Mouse (Mus musculus): ENCODE measurements around the gene 4921507P07Rik. TPM values are rescaled to one million over a fixed set of nuclear protein-coding genes. Genes with fewer than 3 reads are reported as not detected.
A peak's percentile ranks its signal among the peaks of the same experiment; 100 is the strongest.
"Not testable (repeated sequence)": the region's sequence is repeated elsewhere in the genome, so short reads cannot be mapped to it uniquely, and the experiment has no call there.

4921507P07Rik gene
- polyA plus RNA-seq, 1 experiment from 2014 or later: 0.51 TPM

GRCm38 (mm10) chr6:50558877-50559276, 37.6 kb downstream of the 4921507P07Rik start:
- H3K27me3 ChIP-seq: no peaks in the 10 kb centered on the region
- ATAC-seq (no peak), DNase-seq (ENCODE audit: low read depth, low spot score) (no peak)
- in situ Hi-C loops (cut with MboI; ENCODE audit: low pct_unique_long_range_greater_than_20kb): no loop called here
- CTCF ChIA-PET: interaction anchor here (1.1 kb wide), 1 partner anchor 14 kb away, joined by 3 read pairs; no protein-coding TSS in a partner anchor
- POLR2A ChIA-PET: no interaction called here
- TF ChIP-seq CTCF (IDR thresholded peaks at IDR 0.05): no peak

DNA sequence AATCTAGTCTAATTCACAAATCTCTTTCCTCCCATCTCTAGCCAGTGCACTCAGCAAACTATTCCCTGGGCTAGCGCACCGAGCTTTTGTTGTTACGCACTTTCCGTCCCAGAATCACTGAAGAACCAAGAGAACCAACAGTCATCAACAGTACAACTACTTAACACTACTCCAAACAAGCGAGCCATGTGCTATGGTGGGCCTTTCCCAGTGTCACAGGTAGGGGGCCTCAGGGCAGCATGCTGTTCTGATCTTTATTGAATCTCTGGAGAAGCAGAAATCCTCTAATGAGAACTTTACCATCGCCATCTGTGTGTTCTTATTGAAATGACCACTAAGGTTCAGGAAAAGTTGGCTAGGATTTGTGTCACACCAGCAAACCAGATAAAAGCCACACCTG, 38.9 kb downstream of the 4921507P07Rik start:
- POLR2A ChIA-PET: interaction anchor here (0.6 kb wide), 1 partner anchor 107 kb away, joined by 3 read pairs; no protein-coding TSS in a partner anchor
- ATAC-seq (no peak), DNase-seq (ENCODE audit: low read depth, low spot score) (no peak)
- in situ Hi-C loops (cut with MboI; ENCODE audit: low pct_unique_long_range_greater_than_20kb): no loop called here
- TF ChIP-seq CTCF (IDR thresholded peaks at IDR 0.05): peak; percentile 49
- no peaks in the 10 kb centered on the region for H3K27me3 ChIP-seq
- CTCF ChIA-PET: interaction anchor here (1.8 kb wide), 1 partner anchor 11 kb away, joined by 4 read pairs; no protein-coding TSS in a partner anchor

DNA sequence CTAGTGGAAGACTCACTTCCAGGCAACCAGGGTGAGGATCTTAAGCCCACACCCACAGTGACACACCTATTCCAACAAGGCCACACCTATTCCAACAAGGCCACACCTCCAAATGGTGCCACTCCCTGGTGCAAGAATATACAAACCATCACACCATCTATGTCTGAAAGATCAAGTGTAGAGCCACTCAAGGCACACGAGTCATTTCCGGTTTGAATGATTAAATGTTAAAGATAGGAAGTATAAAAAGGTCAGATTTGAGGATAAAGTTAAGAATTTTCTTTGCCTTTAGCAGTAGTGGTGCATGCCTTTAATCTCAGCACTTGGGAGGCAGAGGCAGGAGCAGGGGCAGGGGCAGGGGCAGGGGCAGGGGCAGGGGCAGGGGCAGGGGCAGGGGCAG, 42.2 kb downstream of the 4921507P07Rik start:
- CTCF ChIA-PET; DNase-seq (ENCODE audit: low read depth, low spot score); ATAC-seq; POLR2A ChIA-PET; in situ Hi-C loops (cut with MboI; ENCODE audit: low pct_unique_long_range_greater_than_20kb); H3K27me3 ChIP-seq: not testable (repeated sequence)

DNA sequence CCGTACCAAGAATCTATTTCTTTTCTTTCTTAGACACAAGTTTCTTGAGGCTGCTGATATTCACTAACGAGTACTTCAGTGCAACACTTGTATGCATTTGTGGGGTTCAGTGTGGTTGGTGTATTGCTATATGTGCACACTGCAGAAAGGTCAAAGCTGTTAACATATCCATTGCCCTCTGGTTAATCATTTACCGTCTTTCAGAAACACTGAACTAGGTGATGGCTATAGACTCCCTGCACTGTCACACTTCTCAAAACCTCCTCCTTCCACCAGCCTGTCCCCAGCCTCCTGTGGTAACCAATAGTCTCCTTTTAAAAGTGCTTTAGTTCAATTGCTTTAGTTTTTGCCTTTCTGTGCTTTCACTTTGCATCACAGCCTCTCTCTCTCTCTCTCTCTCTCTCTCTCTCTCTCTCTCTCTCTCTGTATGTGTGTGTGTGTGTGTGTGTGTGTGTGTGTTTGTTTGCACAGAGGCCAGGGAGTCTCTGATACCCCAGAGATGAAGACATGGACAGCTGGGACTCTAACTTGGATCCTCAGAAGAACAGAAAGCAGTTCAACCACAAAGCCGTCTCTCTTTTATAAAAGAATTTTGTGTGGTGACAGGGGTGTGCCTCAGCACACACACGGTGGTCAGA, 43.4 kb downstream of the 4921507P07Rik start:
- ATAC-seq (no peak), DNase-seq (ENCODE audit: low read depth, low spot score) (no peak)
- CTCF ChIA-PET: interaction anchor here (1.4 to 1.6 kb wide), 2 partner anchors 11 to 35 kb away, joined by 3 read pairs; no protein-coding TSS in a partner anchor
- TF ChIP-seq CTCF (IDR thresholded peaks at IDR 0.05): no peak
- POLR2A ChIA-PET: interaction anchor here (0.6 kb wide), 1 partner anchor 441 kb away, joined by 3 read pairs; no protein-coding TSS in a partner anchor
- in situ Hi-C loops (cut with MboI; ENCODE audit: low pct_unique_long_range_greater_than_20kb): no loop called here
- no peaks in the 10 kb centered on the region for H3K27me3 ChIP-seq

DNA sequence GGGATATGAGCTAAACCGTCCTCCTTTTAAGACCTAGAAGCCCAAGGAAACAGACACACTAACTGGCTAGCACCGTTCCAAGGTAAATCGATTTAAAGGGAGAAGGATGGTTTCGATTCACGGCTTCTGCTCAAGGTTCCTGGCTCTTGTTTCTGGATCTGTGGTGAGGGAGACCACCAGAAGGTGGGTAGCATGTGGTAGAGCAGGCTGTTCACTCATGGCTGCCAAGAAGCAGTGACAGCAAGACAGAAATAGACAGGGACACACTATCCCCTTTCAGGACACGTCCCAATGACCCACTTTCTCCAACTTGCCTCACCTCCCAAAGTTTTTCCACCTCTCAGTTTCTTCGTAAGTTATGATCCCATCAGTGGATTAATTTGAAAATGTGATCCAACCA, 46.6 kb downstream of the 4921507P07Rik start:
- DNase-seq (ENCODE audit: low read depth, low spot score): no peak
- H3K27me3 ChIP-seq: no peaks in the 10 kb centered on the region
- ChIA-PET CTCF (no interaction called here), POLR2A (no interaction called here)
- ATAC-seq: no peak
- in situ Hi-C loops (cut with MboI; ENCODE audit: low pct_unique_long_range_greater_than_20kb): loop anchor here (10.0 kb wide), 1 partner anchor 615 kb away; no protein-coding TSS in a partner anchor
- TF ChIP-seq CTCF (IDR thresholded peaks at IDR 0.05): no peak

GRCm38 (mm10) chr6:50549051-50549450, 47.4 kb downstream of the 4921507P07Rik start:
- no peak for TF ChIP-seq CTCF (IDR thresholded peaks at IDR 0.05)
- ATAC-seq (no peak), DNase-seq (ENCODE audit: low read depth, low spot score) (no peak)
- H3K27me3 ChIP-seq: no peaks in the 10 kb centered on the region
- ChIA-PET POLR2A (interaction anchor here (0.6 kb wide), 1 partner anchor 687 kb away, joined by 3 read pairs; no protein-coding TSS in a partner anchor), CTCF (no interaction called here)
- in situ Hi-C loops (cut with MboI; ENCODE audit: low pct_unique_long_range_greater_than_20kb): loop anchor here (10.0 kb wide), 1 partner anchor 614 kb away; no protein-coding TSS in a partner anchor

GRCm38 (mm10) chr6:50545412-50546043, 50.9 kb downstream of the 4921507P07Rik start:
- ATAC-seq (no peak), DNase-seq (ENCODE audit: low read depth, low spot score) (no peak)
- H3K27me3 ChIP-seq: no peaks in the 10 kb centered on the region
- ChIA-PET POLR2A (no interaction called here), CTCF (interaction anchor here (1.0 to 1.9 kb wide), 7 partner anchors 9 to 242 kb away, joined by 3 to 6 read pairs (median 4); no protein-coding TSS in a partner anchor)
- in situ Hi-C loops (cut with MboI; ENCODE audit: low pct_unique_long_range_greater_than_20kb): loop anchor here (10.0 kb wide), 1 partner anchor 611 kb away; no protein-coding TSS in a partner anchor
- peak; percentile 94 for TF ChIP-seq CTCF (IDR thresholded peaks at IDR 0.05)

- in situ Hi-C loops (cut with MboI; ENCODE audit: low pct_unique_long_range_greater_than_20kb): loop anchor here (5.0 to 10.0 kb wide), 2 partner anchors 608 to 1025 kb away; no protein-coding TSS in a partner anchor
- POLR2A ChIA-PET: no interaction called here
- no peak for ATAC-seq
- no peak for DNase-seq (ENCODE audit: low read depth, low spot score)
- TF ChIP-seq CTCF (IDR thresholded peaks at IDR 0.05): no peak
- CTCF ChIA-PET: interaction anchor here (1.9 kb wide), 1 partner anchor 238 kb away, joined by 6 read pairs; no protein-coding TSS in a partner anchor
- H3K27me3 ChIP-seq: no peaks in the 10 kb centered on the region
These were observed 53.9 kb downstream of the 4921507P07Rik start for GRCm38 (mm10) chr6:50542535-50542934.

DNA sequence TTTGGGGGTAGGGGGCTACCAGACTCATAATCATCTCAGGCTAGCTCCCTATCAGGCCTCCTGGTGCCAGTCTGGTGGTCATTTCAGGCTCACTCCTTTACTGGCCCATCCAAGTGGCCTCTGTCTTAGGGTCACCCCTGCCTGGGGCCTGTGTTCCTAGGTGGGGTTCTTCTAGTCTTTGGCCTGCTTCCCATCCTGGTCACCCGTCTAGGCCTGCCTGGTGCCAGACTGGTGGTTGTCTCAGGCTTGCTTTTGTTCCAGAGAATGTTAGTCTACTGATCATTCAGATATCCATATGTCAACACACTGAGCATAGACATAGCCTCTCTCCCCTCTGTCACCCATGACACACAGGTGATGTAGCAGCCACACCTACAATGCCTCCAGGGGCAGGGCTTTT, 56.8 kb downstream of the 4921507P07Rik start:
- CTCF ChIA-PET: interaction anchor here (1.3 kb wide), 1 partner anchor 226 kb away, joined by 4 read pairs; no protein-coding TSS in a partner anchor
- POLR2A ChIA-PET: no interaction called here
- DNase-seq (ENCODE audit: low read depth, low spot score) (no peak), ATAC-seq (no peak)
- no peak for TF ChIP-seq CTCF (IDR thresholded peaks at IDR 0.05)
- H3K27me3 ChIP-seq: no peaks in the 10 kb centered on the region
- in situ Hi-C loops (cut with MboI; ENCODE audit: low pct_unique_long_range_greater_than_20kb): loop anchor here (5.0 to 10.0 kb wide), 4 partner anchors 227 to 1022 kb away; partner anchors contain the start of gene Mpp6

- ATAC-seq: peak; percentile 75
- TF ChIP-seq CTCF (IDR thresholded peaks at IDR 0.05): peak; percentile 94
- in situ Hi-C loops (cut with MboI; ENCODE audit: low pct_unique_long_range_greater_than_20kb): loop anchor here (5.0 kb wide), 2 partner anchors 224 to 424 kb away; partner anchors contain the start of gene Mpp6
These were observed 60.0 kb downstream of the 4921507P07Rik start for GRCm38 (mm10) chr6:50536461-50536892.

More at GRCm38 (mm10) chr6:50536461-50536892, 60.0 kb downstream of the 4921507P07Rik start:
- POLR2A ChIA-PET: interaction anchor here (1.2 kb wide), 1 partner anchor 233 kb away, joined by 3 read pairs; no protein-coding TSS in a partner anchor
- peak; percentile 46 for DNase-seq (ENCODE audit: low read depth, low spot score)
- H3K27me3 ChIP-seq: no peaks in the 10 kb centered on the region
- CTCF ChIA-PET: interaction anchor here (0.8 to 2.3 kb wide), 23 partner anchors 8 to 425 kb away, joined by 3 to 24 read pairs (median 4); no protein-coding TSS in a partner anchor
